Mouse (Mus musculus): Measurements from ENCODE around the gene Kifc3. TPM values are rescaled to one million over a fixed set of nuclear protein-coding genes. Genes with fewer than 3 reads are reported as not detected.

Gene Kifc3
- total and polyA plus RNA-seq, 3 experiments, result 0.78 to 1.8 (median 1.7) TPM

GRCm38 (mm10) chr8:95181850-95182249 lies 20.8 kb downstream of the Kifc3 start:
- no peak overlapping the region for H3K4me2 ChIP-seq (ENCODE audit: insufficient read depth, low read depth, poor library complexity, severe bottlenecking)
- no peaks in the 10 kb centered on the region for H3K27me3 ChIP-seq (replicated peaks)
- no peak overlapping the region for H3K9ac ChIP-seq (ENCODE audit: insufficient read depth, low read depth)
- no peaks in the 10 kb centered on the region for H3K9me3 ChIP-seq (replicated peaks; ENCODE audit: low read length)
- no peak for DNase-seq (ENCODE audit: extremely low read depth)
- no peak for TF ChIP-seq BHLHE40 (IDR thresholded peaks at IDR 0.05; ENCODE audit: low read depth, low read length)
- TF ChIP-seq TBP (conservative IDR thresholded peaks at IDR 0.05; ENCODE audit: low read depth, low read length), result no peak
- H3K4me1 ChIP-seq (ENCODE audit: control insufficient read depth in 1 of 2, insufficient read depth in 2 of 2), result no peaks in the 10 kb centered on the region
- no peak overlapping the region for H3K4me3 ChIP-seq (replicated peaks in 1 of 3; ENCODE audit: low read depth in 2 of 3, low read length in 2 of 3, poor library complexity in 1 of 3)
- in situ Hi-C loops (cut with MboI; ENCODE audit: low pct_ligation_motif_present, low pct_unique_long_range_greater_than_20kb, low sequenced_read_pairs) (no loop called here), dilution Hi-C loops (cut with MboI; ENCODE audit: extremely low pct_ligation_motif_present, extremely low pct_unique_long_range_greater_than_20kb, low sequenced_read_pairs) (no loop called here)
- no peak overlapping the region for H3K27ac ChIP-seq (ENCODE audit: insufficient read depth, low read depth)
- no peaks in the 10 kb centered on the region for H3K36me3 ChIP-seq (replicated peaks in 1 of 2; ENCODE audit: control insufficient read depth in 1 of 2, insufficient read depth in 1 of 2, low read length in 1 of 2)
- H3K79me2 ChIP-seq (replicated peaks; ENCODE audit: control insufficient read depth, extremely low read depth, insufficient read depth, poor library complexity, severe bottlenecking), result no peaks in the 10 kb centered on the region

- Histone ChIP-seq H3K4me3 (replicated peaks in 1 of 3; ENCODE audit: low read depth in 2 of 3, low read length in 2 of 3, poor library complexity in 1 of 3) (no peak overlapping the region), H3K4me2 (ENCODE audit: insufficient read depth, low read depth, poor library complexity, severe bottlenecking) (no peak overlapping the region), H3K36me3 (replicated peaks in 1 of 2; ENCODE audit: control insufficient read depth in 1 of 2, insufficient read depth in 1 of 2, low read length in 1 of 2) (no peaks in the 10 kb centered on the region), H3K9me3 (replicated peaks; ENCODE audit: low read length) (no peaks in the 10 kb centered on the region), H3K9ac (ENCODE audit: insufficient read depth, low read depth) (no peak overlapping the region), H3K4me1 (ENCODE audit: control insufficient read depth in 1 of 2, insufficient read depth in 2 of 2) (no peaks in the 10 kb centered on the region), H3K27me3 (replicated peaks) (no peaks in the 10 kb centered on the region), H3K79me2 (replicated peaks; ENCODE audit: control insufficient read depth, extremely low read depth, insufficient read depth, poor library complexity, severe bottlenecking) (no peaks in the 10 kb centered on the region), H3K27ac (ENCODE audit: insufficient read depth, low read depth) (no peak overlapping the region)
- TF ChIP-seq ETS1 (conservative IDR thresholded peaks at IDR 0.05; ENCODE audit: low read depth, low read length) (no peak), TBP (conservative IDR thresholded peaks at IDR 0.05; ENCODE audit: low read depth, low read length) (no peak), JUND (conservative IDR thresholded peaks at IDR 0.05; ENCODE audit: low read depth, low read length) (no peak), E2F4 (IDR thresholded peaks at IDR 0.05; ENCODE audit: insufficient replicate concordance, low read depth, low read length) (no peak), ZNF384 (IDR thresholded peaks at IDR 0.05; ENCODE audit: low read depth, low read length) (no peak)
- DNase-seq (ENCODE audit: extremely low read depth), result no peak
- dilution Hi-C loops (cut with MboI; ENCODE audit: extremely low pct_ligation_motif_present, extremely low pct_unique_long_range_greater_than_20kb, low sequenced_read_pairs) (no loop called here), in situ Hi-C loops (cut with MboI; ENCODE audit: low pct_ligation_motif_present, low pct_unique_long_range_greater_than_20kb, low sequenced_read_pairs) (no loop called here)
Measured at GRCm38 (mm10) chr8:95178191-95178590, 24.4 kb downstream of the Kifc3 start.

- Histone ChIP-seq H3K4me2 (ENCODE audit: insufficient read depth, low read depth, poor library complexity, severe bottlenecking) (no peak overlapping the region), H3K79me2 (replicated peaks; ENCODE audit: control insufficient read depth, extremely low read depth, insufficient read depth, poor library complexity, severe bottlenecking) (no peaks in the 10 kb centered on the region), H3K4me3 (replicated peaks in 1 of 3; ENCODE audit: low read depth in 2 of 3, low read length in 2 of 3, poor library complexity in 1 of 3) (no peak overlapping the region), H3K4me1 (ENCODE audit: control insufficient read depth in 1 of 2, insufficient read depth in 2 of 2) (no peaks in the 10 kb centered on the region), H3K27me3 (replicated peaks) (no peaks in the 10 kb centered on the region), H3K27ac (ENCODE audit: insufficient read depth, low read depth) (no peak overlapping the region), H3K9ac (ENCODE audit: insufficient read depth, low read depth) (no peak overlapping the region), H3K36me3 (replicated peaks in 1 of 2; ENCODE audit: control insufficient read depth in 1 of 2, insufficient read depth in 1 of 2, low read length in 1 of 2) (no peaks in the 10 kb centered on the region), H3K9me3 (replicated peaks; ENCODE audit: low read length) (no peaks in the 10 kb centered on the region)
- TF ChIP-seq ELF1 (IDR thresholded peaks at IDR 0.05; ENCODE audit: low read depth, low read length) (no peak), NELFE (IDR thresholded peaks at IDR 0.05; ENCODE audit: low read depth, low read length) (no peak), EP300 (IDR thresholded peaks at IDR 0.05; ENCODE audit: low read length) (no peak), TBP (conservative IDR thresholded peaks at IDR 0.05; ENCODE audit: low read depth, low read length) (no peak), MEF2A (IDR thresholded peaks at IDR 0.05; ENCODE audit: borderline replicate concordance, low read depth, low read length) (no peak), CHD2 (IDR thresholded peaks at IDR 0.05; ENCODE audit: low read length) (no peak), CHD1 (IDR thresholded peaks at IDR 0.05; ENCODE audit: low read depth, low read length) (no peak), JUND (conservative IDR thresholded peaks at IDR 0.05; ENCODE audit: low read depth, low read length) (no peak), ZKSCAN1 (IDR thresholded peaks at IDR 0.05; ENCODE audit: borderline replicate concordance, low read depth, low read length) (no peak), JUN (IDR thresholded peaks at IDR 0.05; ENCODE audit: insufficient read depth, low read depth, low read length) (no peak), MYC (IDR thresholded peaks at IDR 0.05; ENCODE audit: low read depth, low read length) (no peak), NRF1 (IDR thresholded peaks at IDR 0.05; ENCODE audit: low read depth, low read length) (no peak), SMC3 (IDR thresholded peaks at IDR 0.05; ENCODE audit: low read depth, low read length) (no peak), IRF4 (IDR thresholded peaks at IDR 0.05; ENCODE audit: low read depth, low read length) (no peak), SIN3A (IDR thresholded peaks at IDR 0.05; ENCODE audit: low read length) (no peak), E2F4 (IDR thresholded peaks at IDR 0.05; ENCODE audit: insufficient replicate concordance, low read depth, low read length) (no peak), HCFC1 (IDR thresholded peaks at IDR 0.05; ENCODE audit: low read depth, low read length) (no peak), GABPA (IDR thresholded peaks at IDR 0.05; ENCODE audit: insufficient replicate concordance, low read depth, low read length) (no peak)
- in situ Hi-C loops (cut with MboI; ENCODE audit: low pct_ligation_motif_present, low pct_unique_long_range_greater_than_20kb, low sequenced_read_pairs), result no loop called here
- no peak for DNase-seq (ENCODE audit: extremely low read depth)
- dilution Hi-C loops (cut with MboI; ENCODE audit: extremely low pct_ligation_motif_present, extremely low pct_unique_long_range_greater_than_20kb, low sequenced_read_pairs), result no loop called here
Measured at GRCm38 (mm10) chr8:95176985-95177384, 25.6 kb downstream of the Kifc3 start.

All from CH12.LX (cell line).